Mouse (Mus musculus) central nervous system, embryonic 18 days (tissue): ENCODE measurements around the gene Slc30a2. TPM values are rescaled to one million over a fixed set of nuclear protein-coding genes. Genes with fewer than 3 reads are reported as not detected.

Source experiments
- polyA plus RNA-seq: library from polyadenylated mRNA; depleted of rRNA; stranded (reverse); fragments of >200 nt; gene quantifications from 2 replicates; pipeline ENCODE4 v1.2.3, GENCODE M21; 2012; rRNA removed

Gene Slc30a2
- 0.05 and 0.69 TPM in 2 replicates for polyA plus RNA-seq

DNA sequence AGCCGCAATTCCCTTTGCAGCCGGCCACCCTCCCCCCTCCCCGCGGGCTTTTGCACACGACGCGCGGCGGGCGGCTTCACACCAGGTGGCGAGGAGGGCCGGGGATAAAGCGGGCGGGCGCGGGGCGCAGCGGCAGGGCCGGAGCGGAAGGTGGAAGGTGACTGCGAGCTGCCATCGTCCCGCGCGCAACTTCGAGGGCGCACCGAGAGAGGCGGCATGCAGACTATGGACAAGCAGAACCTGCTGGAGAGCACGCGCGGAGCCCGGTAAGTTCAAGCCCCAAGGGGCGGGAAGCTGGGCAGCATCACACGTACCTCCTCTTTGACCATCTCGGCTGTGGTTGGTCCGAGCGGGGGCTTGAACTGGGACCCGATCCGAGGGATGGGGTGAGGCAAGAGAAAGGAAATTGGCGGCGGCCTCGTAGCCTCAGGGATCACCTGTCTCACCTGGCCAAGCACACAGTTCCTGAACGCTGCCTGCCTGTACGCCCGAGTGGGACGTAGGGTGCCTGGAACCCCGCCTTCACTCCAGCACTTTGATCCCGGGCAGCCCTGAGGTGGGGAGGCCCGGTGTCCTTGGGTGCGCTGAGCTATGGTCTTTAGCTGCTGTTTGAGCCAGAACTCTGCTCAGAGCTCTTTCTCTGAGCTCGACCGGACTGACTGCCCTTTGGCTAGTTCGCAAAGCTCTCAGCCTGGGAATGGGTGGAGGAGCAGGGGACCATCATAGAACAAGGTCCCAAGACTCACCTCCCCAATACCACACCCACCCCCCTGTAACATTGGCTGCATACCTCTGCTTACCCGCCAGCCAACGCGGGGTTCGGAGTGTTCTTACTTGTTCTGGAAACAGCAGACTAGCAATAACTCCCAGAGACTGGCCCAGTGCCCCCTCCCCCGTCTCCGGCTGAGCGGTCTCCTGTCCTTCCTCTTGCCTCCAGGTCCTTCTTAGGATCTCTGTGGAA is at the start of gene Slc30a2:
TSS of gene Slc30a2 (plus strand) at position 111 of the 961 bp plus-strand sequence.

DNA sequence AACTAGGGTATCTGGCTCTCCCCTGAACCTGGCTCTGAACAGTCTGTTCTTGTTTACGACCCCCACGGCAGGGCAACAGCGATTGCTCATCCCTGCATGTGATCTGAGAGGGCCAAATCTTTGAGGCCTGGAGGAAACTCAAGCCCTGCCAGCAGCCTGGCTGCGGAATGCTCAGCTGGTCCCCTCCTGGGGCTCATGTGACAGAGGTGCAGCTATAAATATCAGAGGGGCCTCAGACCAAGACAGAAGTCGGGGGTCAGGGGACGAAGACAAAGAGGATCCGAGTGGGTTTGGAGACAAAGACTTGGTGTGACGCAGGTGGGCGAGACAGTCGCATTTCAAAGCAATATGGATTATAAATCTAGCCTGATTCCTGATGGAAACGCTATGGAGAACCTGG is 28.1 kb upstream of the Slc30a2 start, which contains the start of gene Trim63:
TSS of gene Trim63 (plus strand) at position 245 of the 400 bp plus-strand sequence.

GRCm38 (mm10) chr4:134383750-134384149 is 40.8 kb downstream of the Slc30a2 start, which contains the start of gene Extl1:
Gene Extl1, minus strand, starts transcription at chr4:134383850.

GRCm38 (mm10) chr4:134395977-134396825 is 53.2 kb downstream of the Slc30a2 start, which contains the start of gene Pafah2:
Gene Pafah2, plus strand, starts transcription at chr4:134396320.

Other genes starting within 250 kb of the Slc30a2 start
- 1.4 TPM in 2 replicates for gene Cd52, start 248.1 kb upstream of the Slc30a2 start, polyA plus RNA-seq
- gene Ubxn11, start 240.6 kb upstream of the Slc30a2 start, polyA plus RNA-seq, result 25.0 and 26.3 TPM in 2 replicates
- 303 and 333 TPM in 2 replicates for gene Sh3bgrl3, start 214.4 kb upstream of the Slc30a2 start, polyA plus RNA-seq
- gene Cep85, start 156.1 kb upstream of the Slc30a2 start, polyA plus RNA-seq, result 20.0 and 23.9 TPM in 2 replicates
- gene Gm7534, start 140.2 kb upstream of the Slc30a2 start, polyA plus RNA-seq, result not detected in 2 replicates
- 0.09 and 0.14 TPM in 2 replicates for gene Catsper4, start 115.8 kb upstream of the Slc30a2 start, polyA plus RNA-seq
- 0.35 and 0.74 TPM in 2 replicates for gene Cnksr1, start 104.8 kb upstream of the Slc30a2 start, polyA plus RNA-seq
- 0.11 TPM in 1 of 2 replicates, not detected in the other for gene E130218I03Rik, start 99.5 kb upstream of the Slc30a2 start, polyA plus RNA-seq
- gene Zfp593, start 97.6 kb upstream of the Slc30a2 start, polyA plus RNA-seq, result 14.1 and 14.4 TPM in 2 replicates
- gene Gm30191, start 96.2 kb upstream of the Slc30a2 start, polyA plus RNA-seq, result 0.14 and 0.25 TPM in 2 replicates
- 21.6 and 22.1 TPM in 2 replicates for gene Grrp1, start 89.1 kb upstream of the Slc30a2 start, polyA plus RNA-seq
- gene Pdik1l, start 55.3 kb upstream of the Slc30a2 start, polyA plus RNA-seq, result 17.9 and 19.9 TPM in 2 replicates
- 0.36 and 0.60 TPM in 2 replicates for gene Trim63, start 28.1 kb upstream of the Slc30a2 start, polyA plus RNA-seq
- 1.1 and 1.2 TPM in 2 replicates for gene Extl1, start 40.7 kb downstream of the Slc30a2 start, polyA plus RNA-seq
- gene Pafah2, start 53.1 kb downstream of the Slc30a2 start, polyA plus RNA-seq, result 15.4 and 16.4 TPM in 2 replicates
- gene Stmn1, start 125.1 kb downstream of the Slc30a2 start, polyA plus RNA-seq, result 2,052 and 2,688 TPM in 2 replicates
- 27.0 and 28.2 TPM in 2 replicates for gene Paqr7, start 153.5 kb downstream of the Slc30a2 start, polyA plus RNA-seq
- gene Aunip, start 167.8 kb downstream of the Slc30a2 start, polyA plus RNA-seq, result 1.6 and 2.1 TPM in 2 replicates
- gene Mtfr1l, start 192.2 kb downstream of the Slc30a2 start, polyA plus RNA-seq, result 152 TPM in 2 replicates
- gene Selenon, start 209.0 kb downstream of the Slc30a2 start, polyA plus RNA-seq, result 29.5 and 30.2 TPM in 2 replicates